Mouse (Mus musculus) heart, embryonic 11.5 days (tissue): Measurements from ENCODE around the gene Zbtb48. TPM values are rescaled to one million over a fixed set of nuclear protein-coding genes. Genes with fewer than 3 reads are reported as not detected.

ENCODE experiments used
- ATAC-seq: fragments of 200-750 bp; cut with Nextera tagmentation; replicated peaks from 2 replicates; pipeline ENCODE4 v1.8.0; 2017; ENCODE audit warnings: moderate library complexity; ENCODE audit not compliant: insufficient number of reproducible peaks, low FRiP score, low TSS enrichment
- H3K27ac ChIP-seq: fragments of 300-500 bp; sonication (generic); 2 replicates; pipeline ENCODE4 v1.5.1; 2014; ENCODE audit warnings: mild to moderate bottlenecking, low read depth, low read length
- H3K27me3 ChIP-seq: fragments of 300-500 bp; sonication (generic); 2 replicates; pipeline ENCODE4 v1.6.1; 2014; ENCODE audit warnings: mild to moderate bottlenecking, low read length, mixed read lengths; ENCODE audit not compliant: control insufficient read depth, insufficient read depth
- H3K36me3 ChIP-seq: fragments of 300-500 bp; sonication (generic); 2 replicates; pipeline ENCODE4 v1.6.1; 2014; ENCODE audit warnings: mild to moderate bottlenecking, low read length, moderate library complexity, mixed read lengths; ENCODE audit not compliant: control insufficient read depth, insufficient read depth
- H3K4me1 ChIP-seq: fragments of 300-500 bp; sonication (generic); 2 replicates; pipeline ENCODE4 v1.6.1; 2014; ENCODE audit warnings: low read length; ENCODE audit not compliant: control insufficient read depth, insufficient read depth
- H3K4me2 ChIP-seq: fragments of 300-500 bp; sonication (generic); 2 replicates; pipeline ENCODE4 v1.6.1; 2014; ENCODE audit warnings: mild to moderate bottlenecking, moderate library complexity
- H3K4me3 ChIP-seq: fragments of 300-500 bp; sonication (generic); 2 replicates; pipeline ENCODE4 v1.5.1; 2014; ENCODE audit warnings: low read depth, low read length
- H3K9ac ChIP-seq: fragments of 300-500 bp; sonication (generic); 2 replicates; pipeline ENCODE4 v1.6.1; 2014; ENCODE audit warnings: mild to moderate bottlenecking, low read depth, low read length, moderate library complexity
- H3K9me3 ChIP-seq: fragments of 300-500 bp; sonication (generic); replicated peaks from 2 replicates; pipeline ENCODE4 v1.6.1; 2016; ENCODE audit warnings: low read length; ENCODE audit not compliant: control insufficient read depth
- WGBS: fragments of 180-500 bp; shearing (Covaris S2); extraction: QIAGEN DNeasy Blood & Tissue Kit; methylation state at CpG from one replicate; pipeline ENCODE4 v1.1.7; 2014; ENCODE audit not compliant: insufficient replicate concordance; 5-methylcytosine and 5-hydroxymethylcytosine counted together
- polyA plus RNA-seq: library from polyadenylated mRNA; unstranded; fragments of >200 nt; fragmentation: Nextera tagmentation; extraction: Ambion mirVana; gene quantifications from 2 replicates; pipeline ENCODE4 v1.2.1, GENCODE M21; 2014

Gene Zbtb48
- polyA plus RNA-seq, 1 experiment from 2014 or later: 12.2 TPM

DNA sequence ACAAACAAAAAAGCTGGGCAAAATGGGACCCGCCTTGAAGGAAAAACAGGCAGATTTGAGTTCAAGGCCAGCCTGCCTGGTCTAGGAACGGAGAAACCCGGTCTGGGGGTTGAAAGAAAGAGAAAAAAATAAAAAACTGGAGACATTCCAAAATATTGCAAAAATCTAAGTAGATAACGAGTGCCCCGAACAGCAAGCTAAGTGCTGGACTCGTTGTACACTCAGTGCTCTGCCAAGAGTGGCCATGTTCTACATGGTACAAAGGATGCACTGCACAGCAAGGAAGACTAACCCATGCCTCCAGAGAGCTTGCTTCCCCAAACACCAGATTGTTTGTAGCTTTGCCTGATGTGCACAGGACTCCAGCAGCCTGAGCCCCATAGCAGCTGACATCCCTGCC is 34.4 kb downstream of the Zbtb48 start:
- no peaks in the 10 kb centered on the region for H3K9me3 ChIP-seq
- 80% methylated on average over 6 of the region's 6 CpGs for WGBS
- H3K9ac ChIP-seq: no peak overlapping the region
- H3K4me3 ChIP-seq: no peak overlapping the region
- no peak for ATAC-seq
- peaks cover 16% of the 10 kb centered on the region for H3K36me3 ChIP-seq
- peaks cover 21% of the 10 kb centered on the region for H3K4me1 ChIP-seq
- H3K27me3 ChIP-seq: no peaks in the 10 kb centered on the region
- H3K27ac ChIP-seq: no peak overlapping the region
- H3K4me2 ChIP-seq: peak overlapping the region; percentile 4; the same call in 1 of the 2 replicates

DNA sequence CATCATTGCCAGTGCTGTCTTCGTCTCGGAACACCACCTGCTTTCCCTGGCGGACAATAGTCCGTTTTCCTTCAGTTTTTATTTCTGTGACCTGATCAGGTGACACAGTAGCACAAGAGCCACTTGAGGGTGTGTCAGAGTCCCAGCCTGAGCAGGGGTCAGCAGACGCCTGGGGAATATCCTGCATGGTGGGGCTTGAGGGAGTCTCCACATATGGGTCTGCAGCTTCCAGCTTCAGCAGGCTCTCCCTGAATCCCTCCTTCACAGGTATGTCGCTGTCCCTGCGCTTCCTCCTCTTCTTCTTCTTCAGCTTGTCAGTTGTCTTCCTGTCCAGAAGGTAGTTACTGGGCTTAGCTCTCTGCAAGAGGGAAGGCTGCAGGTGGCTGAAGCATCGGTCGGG is 35.4 kb downstream of the Zbtb48 start:
- Histone ChIP-seq H3K4me1 (peaks cover 23% of the 10 kb centered on the region), H3K9ac (no peak overlapping the region)
- 83% methylated on average over 9 of the region's 9 CpGs for WGBS

DNA sequence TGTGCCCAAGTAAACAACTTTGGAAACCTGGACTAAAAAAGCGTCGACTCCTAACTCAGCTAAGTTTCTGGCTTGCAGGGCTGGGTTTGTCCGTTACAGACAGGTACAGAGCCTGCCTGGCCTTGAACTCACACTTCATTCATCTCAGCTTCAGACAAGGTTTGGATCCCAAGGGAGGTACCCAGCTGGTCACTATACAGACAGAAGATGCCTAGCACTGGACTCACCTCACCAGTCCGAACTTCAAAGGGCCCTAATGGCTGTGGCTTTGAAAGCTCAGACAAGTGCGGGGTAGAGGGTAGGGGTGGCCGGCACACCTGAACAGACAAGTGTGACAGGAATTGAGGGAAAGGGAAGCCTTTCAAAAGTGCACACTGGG is 38.4 kb downstream of the Zbtb48 start:
- Histone ChIP-seq H3K27ac (peak overlapping the region; percentile 78), H3K4me1 (peaks cover 28% of the 10 kb centered on the region), H3K36me3 (peaks cover 16% of the 10 kb centered on the region), H3K9ac (no peak overlapping the region), H3K4me2 (peak overlapping the region; percentile 84), H3K27me3 (no peaks in the 10 kb centered on the region), H3K9me3 (no peaks in the 10 kb centered on the region), H3K4me3 (peak overlapping the region; percentile 92)
- no peak for ATAC-seq
- 33% methylated on average over 6 of the region's 6 CpGs for WGBS

More for the DNA sequence above, 35.4 kb downstream of the Zbtb48 start:
- H3K36me3 ChIP-seq: peaks cover 16% of the 10 kb centered on the region
- ATAC-seq: no peak
- H3K9me3 ChIP-seq: no peaks in the 10 kb centered on the region
- H3K27me3 ChIP-seq: no peaks in the 10 kb centered on the region
- no peak overlapping the region for H3K27ac ChIP-seq
- H3K4me3 ChIP-seq: no peak overlapping the region
- no peak overlapping the region for H3K4me2 ChIP-seq

DNA sequence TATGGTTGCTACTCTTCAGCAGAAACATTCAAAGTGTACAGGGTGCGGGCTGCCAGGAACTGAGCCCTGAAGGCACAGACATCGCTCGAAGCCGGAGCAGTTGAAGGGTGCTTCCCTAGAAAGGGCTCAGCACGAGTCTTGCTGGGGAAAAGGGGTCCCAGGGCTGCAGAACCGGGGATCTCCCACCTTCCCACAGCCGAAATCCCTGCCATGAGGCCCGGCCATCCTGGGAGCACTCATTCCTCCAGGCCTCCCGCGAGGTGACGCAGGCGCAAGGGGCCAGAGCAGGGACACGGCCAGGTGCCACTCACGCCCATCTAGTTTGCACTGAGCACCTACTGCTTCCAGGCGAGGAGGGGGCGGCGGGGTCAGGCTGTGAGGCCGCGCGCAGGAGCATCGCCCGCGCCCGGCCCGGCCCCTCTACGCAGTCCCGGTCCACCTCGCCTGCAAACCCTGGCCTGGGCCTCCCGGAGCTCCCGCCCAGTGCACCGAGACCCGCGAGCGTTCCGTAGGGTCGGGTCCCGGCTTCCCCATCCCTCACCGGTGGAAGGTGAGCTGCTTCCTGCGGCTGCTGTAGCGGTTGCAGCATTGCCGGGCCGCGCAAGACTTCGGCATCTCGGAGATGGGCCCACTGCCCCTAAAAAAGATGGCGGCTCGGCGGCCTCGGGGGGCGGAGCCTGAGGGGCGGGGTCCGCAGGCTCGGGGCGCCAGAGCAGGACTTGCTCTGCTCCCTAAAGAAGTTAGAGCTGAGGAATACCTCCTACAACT is 38.9 kb downstream of the Zbtb48 start, which contains the start of gene Thap3:
Thap3 (minus strand) TSS at position 656 of the 768 bp plus-strand sequence.
- Histone ChIP-seq H3K27ac (peak within 1 kb of the TSS; percentile 78), H3K4me2 (peak within 1 kb of the TSS; percentile 84), H3K36me3 (peaks cover 16% of the 10 kb centered on the region), H3K9ac (peak within 1 kb of the TSS; percentile 97), H3K9me3 (no peaks in the 10 kb centered on the region), H3K27me3 (no peaks in the 10 kb centered on the region), H3K4me1 (peaks cover 28% of the 10 kb centered on the region), H3K4me3 (peak within 1 kb of the TSS; percentile 92)
- WGBS: 1% methylated on average over 49 of the region's 54 CpGs
- ATAC-seq: peak; percentile 62

DNA sequence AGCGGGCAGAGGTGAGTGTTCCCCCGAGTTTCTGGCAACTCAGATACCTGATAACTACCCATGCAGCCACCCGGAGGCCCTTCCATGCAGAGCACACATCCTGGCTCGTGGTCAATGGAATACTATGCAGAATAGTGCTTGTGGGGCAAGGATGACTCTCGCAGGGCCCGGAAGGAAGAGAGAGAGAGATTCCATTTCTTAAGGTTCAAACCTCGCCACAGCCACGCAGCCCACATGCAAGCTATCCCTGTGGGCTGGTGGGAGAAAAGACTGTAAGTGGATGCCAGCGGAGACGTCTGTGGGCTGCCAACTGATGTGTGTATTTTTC is 39.5 kb downstream of the Zbtb48 start:
- peak overlapping the region; percentile 78; the same call in 1 of the 2 replicates for H3K27ac ChIP-seq
- whole genome bisulfite sequencing: 28% methylated on average over 10 of the region's 10 CpGs
- no peaks in the 10 kb centered on the region for H3K9me3 ChIP-seq
- no peak for ATAC-seq
- peak overlapping the region; percentile 97 for H3K9ac ChIP-seq
- peak overlapping the region; percentile 84 for H3K4me2 ChIP-seq
- peaks cover 16% of the 10 kb centered on the region for H3K36me3 ChIP-seq
- H3K4me3 ChIP-seq: peak overlapping the region; percentile 92
- peaks cover 28% of the 10 kb centered on the region for H3K4me1 ChIP-seq
- no peaks in the 10 kb centered on the region for H3K27me3 ChIP-seq

DNA sequence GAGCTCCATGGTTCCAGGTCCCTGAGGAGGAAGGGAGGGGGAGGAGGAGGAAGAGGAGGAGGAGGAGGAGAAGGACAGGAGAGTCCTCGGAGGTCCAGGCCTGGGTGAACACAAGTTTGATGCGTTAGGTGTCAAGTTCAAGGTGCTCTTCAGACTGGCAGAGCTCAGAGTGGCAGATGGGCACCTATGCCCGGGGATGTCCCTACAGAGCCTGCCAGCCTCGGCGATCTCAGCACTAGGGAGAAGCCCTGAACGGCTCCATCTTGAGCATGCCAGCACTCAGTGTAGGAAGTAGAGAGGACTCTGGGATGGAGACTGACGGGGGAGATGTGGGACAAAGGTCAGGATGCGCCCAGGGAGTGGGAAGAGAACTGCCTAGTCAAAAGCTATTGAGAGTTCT is 40.8 kb downstream of the Zbtb48 start:
- Histone ChIP-seq H3K4me3 (no peak overlapping the region), H3K9me3 (no peaks in the 10 kb centered on the region), H3K27ac (no peak overlapping the region), H3K36me3 (peaks cover 10% of the 10 kb centered on the region), H3K9ac (no peak overlapping the region), H3K4me1 (peaks cover 28% of the 10 kb centered on the region), H3K27me3 (no peaks in the 10 kb centered on the region), H3K4me2 (peak overlapping the region; percentile 8; the same call in 1 of the 2 replicates)
- ATAC-seq: no peak
- 53% methylated on average over 8 of the region's 8 CpGs for WGBS

DNA sequence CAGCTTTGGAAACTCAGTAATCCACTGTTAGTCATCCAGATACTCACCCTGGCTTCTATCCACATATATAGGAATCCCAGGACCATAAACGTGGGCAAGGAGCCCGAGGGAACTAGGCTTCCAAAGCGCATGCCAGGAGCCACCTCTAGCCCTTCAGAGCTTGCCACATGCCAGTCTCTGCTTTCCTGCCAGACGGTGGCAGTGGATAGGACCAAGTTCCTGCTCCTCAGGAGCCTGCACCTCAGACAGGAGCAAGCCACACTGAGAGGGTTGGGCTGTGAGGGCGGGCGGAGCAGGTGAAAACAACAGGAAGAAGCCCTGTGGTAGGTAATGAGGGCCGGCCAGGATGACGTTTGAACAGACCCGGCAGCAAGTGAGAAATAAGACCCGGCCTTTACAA is 41.6 kb downstream of the Zbtb48 start:
- Histone ChIP-seq H3K4me3 (no peak overlapping the region), H3K4me2 (no peak overlapping the region), H3K4me1 (peaks cover 28% of the 10 kb centered on the region), H3K36me3 (peaks cover 3% of the 10 kb centered on the region), H3K9ac (no peak overlapping the region), H3K27me3 (no peaks in the 10 kb centered on the region), H3K9me3 (no peaks in the 10 kb centered on the region), H3K27ac (no peak overlapping the region)
- no peak for ATAC-seq
- 31% methylated on average over 10 of the region's 10 CpGs for WGBS

DNA sequence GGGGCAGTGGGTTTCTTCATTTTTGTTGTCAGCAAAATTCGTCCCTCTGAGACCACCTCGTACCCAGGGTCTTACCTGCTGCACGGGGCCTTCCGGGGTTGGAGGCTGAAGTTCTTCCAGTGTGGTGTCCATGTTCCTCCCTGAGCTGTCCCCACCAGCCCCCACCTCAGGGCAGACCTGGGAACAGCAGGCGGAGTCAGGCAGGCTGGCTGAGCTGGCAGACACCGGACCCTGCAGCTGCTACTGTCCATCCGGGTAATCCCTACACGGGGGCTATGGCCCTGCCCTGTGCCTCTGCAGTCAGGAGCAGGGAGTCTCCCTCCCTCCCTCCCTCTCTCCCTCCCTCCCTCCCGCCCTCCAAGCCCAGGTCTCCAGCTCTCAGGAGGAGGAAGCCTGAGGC is 43.9 kb downstream of the Zbtb48 start:
- Histone ChIP-seq H3K27me3 (no peaks in the 10 kb centered on the region), H3K27ac (no peak overlapping the region), H3K4me1 (peaks cover 22% of the 10 kb centered on the region), H3K4me2 (peak overlapping the region; percentile 20), H3K9me3 (no peaks in the 10 kb centered on the region), H3K9ac (peak overlapping the region; percentile 49; the same call in 1 of the 2 replicates), H3K4me3 (0 out of 2 replicates have a peak overlapping the region, but pooled peaks have one; percentile 8), H3K36me3 (no peaks in the 10 kb centered on the region; the same call in none of the 2 replicates)
- WGBS: 24% methylated on average over 8 of the region's 9 CpGs
- no peak for ATAC-seq

DNA sequence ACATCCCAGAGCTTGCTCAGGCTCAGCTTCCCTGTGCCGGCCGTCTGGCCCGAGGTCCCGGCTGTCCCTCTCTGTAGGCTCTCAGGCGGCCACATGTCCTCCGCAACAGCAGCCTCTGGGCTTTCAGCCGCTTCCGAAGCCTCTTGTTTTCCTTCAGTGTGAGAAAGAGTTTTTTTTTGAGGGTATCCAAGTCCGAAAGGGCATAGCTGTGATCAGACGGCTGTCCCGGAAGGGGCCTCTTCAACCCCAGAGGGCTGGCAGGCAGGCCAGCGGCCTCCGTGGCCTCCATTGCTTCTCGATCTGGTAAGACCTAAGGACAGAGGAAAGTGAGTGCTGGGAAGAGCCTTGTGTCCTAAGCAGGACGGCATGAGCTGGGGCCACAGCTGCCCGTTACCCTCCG is 44.4 kb downstream of the Zbtb48 start:
- Histone ChIP-seq H3K9me3 (no peaks in the 10 kb centered on the region), H3K27me3 (no peaks in the 10 kb centered on the region), H3K36me3 (peaks cover 3% of the 10 kb centered on the region), H3K4me1 (peaks cover 19% of the 10 kb centered on the region), H3K9ac (peak overlapping the region; percentile 49; the same call in 1 of the 2 replicates), H3K4me2 (peak overlapping the region; percentile 20), H3K4me3 (0 out of 2 replicates have a peak overlapping the region, but pooled peaks have one; percentile 12), H3K27ac (no peak overlapping the region)
- WGBS: 48% methylated on average over 17 of the region's 17 CpGs
- no peak for ATAC-seq
